Mouse (Mus musculus) CH12.LX (cell line): ENCODE data around the gene Aff3. TPM values are rescaled to one million over a fixed set of nuclear protein-coding genes. Genes with fewer than 3 reads are reported as not detected.

ENCODE experiments used
- DNase-seq: peaks from one replicate; pipeline ENCODE4 v3.0.0-alpha.2; 2013; ENCODE audit errors: extremely low read depth
- H3K27ac ChIP-seq: 2 replicates; pipeline ENCODE4 v1.5.1; 2012; ENCODE audit warnings: low read depth, mild to moderate bottlenecking, control low read depth, moderate library complexity; ENCODE audit not compliant: insufficient read depth
- H3K27me3 ChIP-seq: replicated peaks from 2 replicates; pipeline ENCODE3; 2012; ENCODE audit warnings: inconsistent platforms
- H3K36me3 ChIP-seq, 2 experiments: replicated peaks in 1 of 2; 2 replicates each; pipeline versions ENCODE3 to v1.6.1; 2012; ENCODE audit warnings: inconsistent platforms in 1 of 2, low read length in 1 of 2, mild to moderate bottlenecking in 1 of 2, mixed read lengths in 1 of 2, moderate library complexity in 1 of 2; ENCODE audit not compliant: control insufficient read depth in 1 of 2, insufficient read depth in 1 of 2
- H3K4me1 ChIP-seq, 2 experiments: 2 replicates each; pipeline ENCODE4 v1.6.1; 2012; ENCODE audit warnings: inconsistent platforms in 1 of 2, moderate library complexity in 1 of 2; ENCODE audit not compliant: insufficient read depth in 2 of 2, control insufficient read depth in 1 of 2
- H3K4me2 ChIP-seq: 2 replicates; pipeline ENCODE4 v1.6.1; 2012; ENCODE audit warnings: low read depth, mild to moderate bottlenecking, control low read depth; ENCODE audit not compliant: poor library complexity, insufficient read depth, severe bottlenecking
- H3K4me3 ChIP-seq, 3 experiments: fragments of 150-350 bp in 1 of 3; sonication (generic) in 1 of 3; replicated peaks in 1 of 3; 2 replicates each; pipeline versions ENCODE3 to v1.5.1; 2011 to 2012; ENCODE audit warnings: low read depth in 2 of 3, low read length in 2 of 3, mild to moderate bottlenecking in 2 of 3, moderate library complexity in 2 of 3, control low read depth in 1 of 3, improper control_type of control experiment in 1 of 3, inconsistent platforms in 1 of 3, mixed read lengths in 1 of 3; ENCODE audit not compliant: poor library complexity in 1 of 3
- H3K79me2 ChIP-seq: replicated peaks from 2 replicates; pipeline ENCODE4 v1.6.1; 2012; ENCODE audit warnings: mild to moderate bottlenecking, moderate library complexity; ENCODE audit not compliant: control insufficient read depth, poor library complexity, insufficient read depth, severe bottlenecking; ENCODE audit errors: extremely low read depth
- H3K9ac ChIP-seq: 2 replicates; pipeline ENCODE4 v1.6.1; 2012; ENCODE audit warnings: low read depth, mild to moderate bottlenecking, control low read depth, moderate library complexity; ENCODE audit not compliant: insufficient read depth
- H3K9me3 ChIP-seq: replicated peaks from 2 replicates; pipeline ENCODE3; 2012; ENCODE audit warnings: low read length, inconsistent platforms, mixed read lengths
- BHLHE40 ChIP-seq: IDR thresholded peaks from 2 replicates; pipeline ENCODE4 v1.6.1; 2011; ENCODE audit warnings: mild to moderate bottlenecking, low read depth, low read length, improper control_type of control experiment
- CHD2 ChIP-seq: IDR thresholded peaks from 2 replicates; pipeline ENCODE4 v1.6.1; 2011; ENCODE audit warnings: low read length, improper control_type of control experiment
- CTCF ChIP-seq, 2 experiments: IDR thresholded peaks in 1 of 2; conservative IDR thresholded peaks in 1 of 2; 2 replicates each; pipeline ENCODE4 v1.5.1; 2011 to 2012; ENCODE audit warnings: low read depth in 2 of 2, low read length in 2 of 2, improper control_type of control experiment in 1 of 2, inconsistent platforms in 1 of 2, mild to moderate bottlenecking in 1 of 2, moderate library complexity in 1 of 2
- E2F4 ChIP-seq: IDR thresholded peaks from 2 replicates; pipeline ENCODE4 v1.6.1; 2011; ENCODE audit warnings: low read depth, low read length, improper control_type of control experiment; ENCODE audit not compliant: insufficient replicate concordance
- ETS1 ChIP-seq: conservative IDR thresholded peaks from 2 replicates; pipeline ENCODE4 v1.6.1; 2012; ENCODE audit warnings: low read depth, mild to moderate bottlenecking, inconsistent platforms, low read length, improper control_type of control experiment, moderate library complexity
- GABPA ChIP-seq: IDR thresholded peaks from 2 replicates; pipeline ENCODE4 v1.6.1; 2012; ENCODE audit warnings: low read depth, low read length, improper control_type of control experiment, inconsistent platforms; ENCODE audit not compliant: insufficient replicate concordance
- IRF4 ChIP-seq: IDR thresholded peaks from 2 replicates; pipeline ENCODE4 v1.6.1; 2014; ENCODE audit warnings: low read depth, mild to moderate bottlenecking, inconsistent platforms, low read length, improper control_type of control experiment
- JUN ChIP-seq: IDR thresholded peaks from 2 replicates; pipeline ENCODE4 v1.6.1; 2011; ENCODE audit warnings: low read depth, mild to moderate bottlenecking, low read length, improper control_type of control experiment, moderate library complexity; ENCODE audit not compliant: insufficient read depth
- KAT2A ChIP-seq: IDR thresholded peaks from 2 replicates; pipeline ENCODE4 v1.6.1; 2012; ENCODE audit warnings: low read length, improper control_type of control experiment, inconsistent platforms; ENCODE audit not compliant: insufficient replicate concordance
- MAFK ChIP-seq: IDR thresholded peaks from 2 replicates; pipeline ENCODE4 v1.6.1; 2011; ENCODE audit warnings: low read length, improper control_type of control experiment; ENCODE audit not compliant: insufficient replicate concordance
- MEF2A ChIP-seq: IDR thresholded peaks from 2 replicates; pipeline ENCODE4 v1.6.1; 2014; ENCODE audit warnings: low read depth, mild to moderate bottlenecking, inconsistent platforms, low read length, improper control_type of control experiment, borderline replicate concordance
- MXI1 ChIP-seq: IDR thresholded peaks from 2 replicates; pipeline ENCODE4 v1.6.1; 2011; ENCODE audit warnings: mild to moderate bottlenecking, low read depth, low read length, improper control_type of control experiment
- MYC ChIP-seq: IDR thresholded peaks from 2 replicates; pipeline ENCODE4 v1.6.1; 2011; ENCODE audit warnings: low read depth, mild to moderate bottlenecking, improper control_type of control experiment, low read length
- NRF1 ChIP-seq: IDR thresholded peaks from 2 replicates; pipeline ENCODE4 v1.6.1; 2014; ENCODE audit warnings: low read depth, mild to moderate bottlenecking, inconsistent platforms, low read length, improper control_type of control experiment, moderate library complexity
- PAX5 ChIP-seq: IDR thresholded peaks from 2 replicates; pipeline ENCODE4 v1.6.1; 2012; ENCODE audit warnings: low read length, inconsistent platforms, mixed read lengths
- POLR2A ChIP-seq: IDR thresholded peaks from 2 replicates; pipeline ENCODE4 v1.6.1; 2011; ENCODE audit warnings: low read depth, mild to moderate bottlenecking, improper control_type of control experiment, low read length
- RAD21 ChIP-seq: IDR thresholded peaks from 2 replicates; pipeline ENCODE4 v1.6.1; 2011; ENCODE audit warnings: low read depth, mild to moderate bottlenecking, low read length, improper control_type of control experiment, moderate library complexity
- SMC3 ChIP-seq: IDR thresholded peaks from 2 replicates; pipeline ENCODE4 v1.6.1; 2011; ENCODE audit warnings: low read depth, low read length, improper control_type of control experiment
- TCF12 ChIP-seq: IDR thresholded peaks from 2 replicates; pipeline ENCODE4 v1.6.1; 2014; ENCODE audit warnings: low read depth, mild to moderate bottlenecking, inconsistent platforms, low read length, improper control_type of control experiment
- UBTF ChIP-seq: IDR thresholded peaks from 2 replicates; pipeline ENCODE4 v1.6.1; 2012; ENCODE audit warnings: low read depth, mild to moderate bottlenecking, inconsistent platforms, low read length, improper control_type of control experiment, moderate library complexity
- USF1 ChIP-seq: IDR thresholded peaks from 2 replicates; pipeline ENCODE4 v1.6.1; 2014; ENCODE audit warnings: low read depth, mild to moderate bottlenecking, inconsistent platforms, low read length, improper control_type of control experiment
- USF2 ChIP-seq: conservative IDR thresholded peaks from 2 replicates; pipeline ENCODE4 v1.6.1; 2011; ENCODE audit warnings: low read depth, low read length, improper control_type of control experiment
- ZNF384 ChIP-seq: IDR thresholded peaks from 2 replicates; pipeline ENCODE4 v1.6.1; 2012; ENCODE audit warnings: low read depth, low read length, improper control_type of control experiment, inconsistent platforms
- dilution Hi-C: fragments of 300-500 bp; cut with MboI; formaldehyde crosslinking; loops from 2 replicates; pipeline ENCODE4 v1.14.3; 2020; ENCODE audit warnings: low sequenced_read_pairs; ENCODE audit not compliant: extremely low pct_unique_long_range_greater_than_20kb, extremely low pct_ligation_motif_present
- in situ Hi-C: fragments of 300-500 bp; cut with MboI; formaldehyde crosslinking; loops from 3 replicates; pipeline ENCODE4 v1.14.3; 2019; ENCODE audit warnings: low sequenced_read_pairs, low pct_ligation_motif_present, low pct_unique_long_range_greater_than_20kb, mixed read lengths
- polyA plus RNA-seq: library from polyadenylated mRNA; unstranded; fragments of >175 nt; gene quantifications from 2 replicates; pipeline ENCODE4 v1.2.1, GENCODE M21; 2012; ENCODE audit warnings: low read depth; ENCODE audit not compliant: insufficient read length
- total RNA-seq, 2 experiments: library from RNA; depleted of rRNA; stranded (reverse); fragments of 300-350 nt in 1 of 2; fragments of >200 nt in 1 of 2; gene quantifications; 2 replicates each; pipeline ENCODE4 v1.2.3; 2012 to 2014

Gene Aff3
- total and polyA plus RNA-seq, 3 experiments, result 5.1 to 29.9 (median 7.7) TPM

- no peak for DNase-seq
- H3K9ac ChIP-seq, result no peak overlapping the region
- H3K4me3 ChIP-seq, result no peak overlapping the region
- peaks cover 0 to 36% of the 10 kb centered on the region in 2 experiments for H3K36me3 ChIP-seq
- no peaks in the 10 kb centered on the region for H3K79me2 ChIP-seq
- TF ChIP-seq GABPA (no peak), ETS1 (no peak), TCF12 (no peak), CTCF (conservative IDR thresholded peaks at IDR 0.05 in 1 of 2, IDR thresholded peaks at IDR 0.05 in 1 of 2; ENCODE audit: low read depth in 2 of 2, low read length in 2 of 2) (no peak), PAX5 (no peak), RAD21 (no peak), BHLHE40 (no peak), MXI1 (no peak), MAFK (no peak), IRF4 (no peak), USF2 (no peak), KAT2A (no peak), CHD2 (no peak), POLR2A (no peak), MYC (no peak), USF1 (no peak), E2F4 (no peak), JUN (no peak), NRF1 (no peak)
- H3K9me3 ChIP-seq, result no peaks in the 10 kb centered on the region
- in situ Hi-C loops (no loop called here), dilution Hi-C loops (no loop called here)
- H3K27ac ChIP-seq, result no peak overlapping the region
- no peaks in the 10 kb centered on the region for H3K27me3 ChIP-seq
- peaks cover 0 to 8% of the 10 kb centered on the region in 2 experiments; a peak in 2 of 4 replicates for H3K4me1 ChIP-seq
- no peak overlapping the region for H3K4me2 ChIP-seq
These were observed 306.6 kb downstream of the Aff3 start for GRCm38 (mm10) chr1:38357933-38358796.

- Histone ChIP-seq H3K4me2 (no peak overlapping the region), H3K36me3 (peaks cover 0 to 47% of the 10 kb centered on the region in 2 experiments), H3K79me2 (no peaks in the 10 kb centered on the region), H3K9me3 (no peaks in the 10 kb centered on the region), H3K9ac (no peak overlapping the region), H3K4me1 (peaks cover 0 to 8% of the 10 kb centered on the region in 2 experiments; a peak in 2 of 4 replicates), H3K27ac (no peak overlapping the region), H3K27me3 (no peaks in the 10 kb centered on the region), H3K4me3 (no peak overlapping the region)
- dilution Hi-C loops (no loop called here), in situ Hi-C loops (no loop called here)
- no peak for DNase-seq
- TF ChIP-seq MYC (no peak), E2F4 (no peak), UBTF (no peak), MXI1 (no peak), MEF2A (no peak), SMC3 (no peak), CHD2 (no peak), ZNF384 (no peak), MAFK (no peak)
These were observed 310.2 kb downstream of the Aff3 start for GRCm38 (mm10) chr1:38354585-38354984.
